Mouse (Mus musculus) thymus, adult 2 months (tissue): ENCODE measurements around the gene Cbr4. TPM values are rescaled to one million over a fixed set of nuclear protein-coding genes. Genes with fewer than 3 reads are reported as not detected.

Source experiments
- DNase-seq: peaks from one replicate; pipeline ENCODE4 v3.0.0; 2021
- H3K27ac ChIP-seq: fragments of 200-500 bp; 2 replicates; pipeline ENCODE4 v1.5.1; 2012; ENCODE audit warnings: low read length, control low read depth; ENCODE audit not compliant: control insufficient read depth, insufficient read depth
- H3K27me3 ChIP-seq: fragments of 200-500 bp; 2 replicates; pipeline ENCODE4 v1.6.1; 2012; ENCODE audit warnings: mild to moderate bottlenecking, low read length, moderate library complexity, mixed read lengths; ENCODE audit not compliant: control insufficient read depth, insufficient read depth
- H3K36me3 ChIP-seq: fragments of 200-500 bp; 2 replicates; pipeline ENCODE4 v1.6.1; 2012; ENCODE audit warnings: mild to moderate bottlenecking, low read length, moderate library complexity; ENCODE audit not compliant: control insufficient read depth, insufficient read depth
- H3K4me1 ChIP-seq: fragments of 200-500 bp; replicated peaks from 2 replicates; pipeline ENCODE4 v1.6.1; 2012; ENCODE audit warnings: low read length; ENCODE audit not compliant: control insufficient read depth, insufficient read depth
- H3K4me3 ChIP-seq: fragments of 200-500 bp; 2 replicates; pipeline ENCODE4 v1.5.1; 2012; ENCODE audit warnings: mild to moderate bottlenecking, low read length, control low read depth, moderate library complexity; ENCODE audit not compliant: control insufficient read depth, insufficient read depth
- CTCF ChIP-seq: fragments of 200-500 bp; IDR thresholded peaks from 2 replicates; pipeline ENCODE4 v1.5.1; 2012; ENCODE audit warnings: mild to moderate bottlenecking, control low read depth, low read length, moderate library complexity, borderline replicate concordance; ENCODE audit not compliant: control insufficient read depth, poor library complexity, insufficient read depth; ENCODE audit errors: extremely low read depth
- POLR2A ChIP-seq: fragments of 200-500 bp; IDR thresholded peaks from 2 replicates; pipeline ENCODE4 v1.6.1; 2012; ENCODE audit warnings: mild to moderate bottlenecking, low read length, control low read depth, moderate library complexity; ENCODE audit not compliant: control insufficient read depth, poor library complexity, insufficient read depth; ENCODE audit errors: extremely low read depth
- WGBS: fragments of 180-500 bp; shearing (Covaris S2); methylation state at CpG from one replicate; pipeline ENCODE4 v1.1.7; 2018; 5-methylcytosine and 5-hydroxymethylcytosine counted together
- polyA plus RNA-seq: library from polyadenylated mRNA; depleted of rRNA; stranded (reverse); fragments of >200 nt; gene quantifications from 2 replicates; pipeline ENCODE4 v1.2.3, GENCODE M21; 2012; rRNA removed

Gene Cbr4
- 5.2 and 5.6 TPM in 2 replicates for polyA plus RNA-seq

GRCm38 (mm10) chr8:61487597-61488156 lies at the start of gene Cbr4:
Gene Cbr4, plus strand, starts transcription at chr8:61487734.
- under 1% methylated on average over 29 of the region's 29 CpGs for whole genome bisulfite sequencing

GRCm38 (mm10) chr8:61442988-61443387 lies 44.5 kb upstream of the Cbr4 start:
- H3K27me3 ChIP-seq = no peaks in the 10 kb centered on the region
- no peaks in the 10 kb centered on the region for H3K4me1 ChIP-seq
- no peaks in the 10 kb centered on the region for H3K36me3 ChIP-seq
- TF ChIP-seq CTCF (no peak), POLR2A (no peak)
- H3K4me3 ChIP-seq = no peak overlapping the region
- no peak for DNase-seq
- H3K27ac ChIP-seq = no peak overlapping the region
- over 99% methylated on average over 3 of the region's 3 CpGs for WGBS

More at GRCm38 (mm10) chr8:61487597-61488156, at the start of gene Cbr4:
- no peaks in the 10 kb centered on the region for H3K27me3 ChIP-seq
- peaks cover 3% of the 10 kb centered on the region; the same call in 1 of the 2 replicates for H3K4me1 ChIP-seq
- peak within 1 kb of the TSS; percentile 91 for H3K4me3 ChIP-seq
- no peaks in the 10 kb centered on the region for H3K36me3 ChIP-seq
- TF ChIP-seq CTCF (no peak; the same call in 1 of the 2 replicates), POLR2A (no peak)
- DNase-seq = peak; percentile 86
- H3K27ac ChIP-seq = peak within 1 kb of the TSS; percentile 60; the same call in 1 of the 2 replicates

GRCm38 (mm10) chr8:61444358-61444757 lies 43.2 kb upstream of the Cbr4 start:
- H3K4me1 ChIP-seq = no peaks in the 10 kb centered on the region; the same call in 1 of the 2 replicates
- H3K36me3 ChIP-seq = no peaks in the 10 kb centered on the region
- no peak overlapping the region for H3K4me3 ChIP-seq
- no peak overlapping the region for H3K27ac ChIP-seq
- no peaks in the 10 kb centered on the region for H3K27me3 ChIP-seq
- 86% methylated on average over 3 of the region's 3 CpGs for WGBS
- TF ChIP-seq CTCF (no peak), POLR2A (no peak)
- DNase-seq = no peak

DNA sequence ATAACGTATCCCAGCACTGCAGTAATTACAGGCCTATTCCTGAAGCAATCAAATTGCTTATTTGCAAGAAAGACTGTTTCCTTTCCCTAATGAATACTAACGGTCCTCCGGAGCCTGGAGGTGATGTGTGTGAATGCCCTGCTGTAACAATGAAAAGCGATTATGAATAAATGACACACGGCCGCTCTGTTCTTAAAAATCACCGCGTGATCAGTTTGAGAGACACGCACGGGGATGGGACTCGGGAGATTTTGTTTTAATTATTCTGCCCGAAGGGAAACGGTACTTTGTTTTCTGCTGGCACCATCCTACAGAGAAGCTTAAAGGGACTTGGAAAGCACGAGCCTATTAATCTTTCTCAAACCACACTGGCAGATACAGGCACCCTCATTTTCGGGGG lies 41.2 kb upstream of the Cbr4 start:
- no peaks in the 10 kb centered on the region for H3K27me3 ChIP-seq
- H3K36me3 ChIP-seq = no peaks in the 10 kb centered on the region
- 93% methylated on average over 15 of the region's 15 CpGs for WGBS
- no peak overlapping the region for H3K4me3 ChIP-seq
- H3K27ac ChIP-seq = no peak overlapping the region
- DNase-seq = no peak
- H3K4me1 ChIP-seq = peaks cover 3% of the 10 kb centered on the region
- no peak for TF ChIP-seq POLR2A
- TF ChIP-seq CTCF = no peak

- Histone ChIP-seq H3K4me3 (no peak overlapping the region), H3K36me3 (no peaks in the 10 kb centered on the region), H3K27me3 (no peaks in the 10 kb centered on the region), H3K4me1 (peaks cover 5% of the 10 kb centered on the region), H3K27ac (no peak overlapping the region)
- no peak for TF ChIP-seq POLR2A
- no peak for TF ChIP-seq CTCF
- DNase-seq = no peak
- 97% methylated on average over 2 of the region's 2 CpGs for WGBS
Observed at GRCm38 (mm10) chr8:61448100-61448499, 39.4 kb upstream of the Cbr4 start.

- no peak overlapping the region for H3K27ac ChIP-seq
- H3K4me3 ChIP-seq = no peak overlapping the region
- no peaks in the 10 kb centered on the region for H3K27me3 ChIP-seq
- TF ChIP-seq POLR2A (no peak), CTCF (no peak)
- no peak for DNase-seq
- 61% methylated on average over 5 of the region's 5 CpGs for WGBS
- H3K4me1 ChIP-seq = peaks cover 5% of the 10 kb centered on the region
- H3K36me3 ChIP-seq = no peaks in the 10 kb centered on the region
Observed at GRCm38 (mm10) chr8:61448881-61449280, 38.7 kb upstream of the Cbr4 start.
